Mouse (Mus musculus) liver, postnatal 0 days (tissue): ENCODE results near the gene Lrrfip1.

Experiments used
- CTCF ChIP-seq: sonication (generic); IDR thresholded peaks from 2 replicates; pipeline ENCODE4 v1.5.1; 2016; ENCODE audit warnings: antibody characterized with exemption, low read depth
- EP300 ChIP-seq: IDR thresholded peaks from 2 replicates; pipeline ENCODE4 v1.6.1; 2016; ENCODE audit warnings: antibody characterized with exemption, low read depth, mild to moderate bottlenecking

DNA sequence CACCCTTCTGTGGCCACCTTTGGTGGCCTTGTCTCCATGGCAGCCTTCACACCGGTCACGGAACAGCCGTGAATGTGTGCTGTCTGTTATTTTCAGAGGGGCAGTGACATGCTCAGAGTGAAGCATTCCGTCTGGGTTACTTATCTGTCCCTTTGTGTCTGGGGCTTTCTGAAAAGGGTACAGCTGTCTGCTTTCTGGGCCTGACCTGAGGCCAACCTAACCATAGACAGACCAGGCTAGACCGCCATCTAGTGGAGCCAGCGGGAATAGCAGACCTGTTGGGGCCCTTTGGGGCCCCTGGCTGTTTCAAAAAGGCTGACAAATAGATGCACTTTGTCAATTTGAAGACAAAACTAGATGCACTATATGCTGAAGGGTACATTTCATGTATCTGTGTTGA is 100.3 kb downstream of the Lrrfip1 start:
- peak; percentile 86 for TF ChIP-seq CTCF
- no peak for TF ChIP-seq EP300
